In genomic region chr7:30193581-30194100, GRCm38 (mm10) we compare ENCODE assay signal across 8 mouse cellular contexts. TPM values are rescaled to one million over a fixed set of nuclear protein-coding genes. Genes with fewer than 3 reads are reported as not detected.
DNase-seq lines count a peak whose midpoint lies in the region; ATAC-seq and TF ChIP-seq lines count a peak whose summit lies in the region.

No protein-coding gene starts in this region.

- H3K27me3 ChIP-seq in C2C12 (ENCODE audit: control insufficient read depth, insufficient read depth, insufficient read length): no peaks in the 10 kb centered on the region
- H3K27me3 ChIP-seq in embryonic facial prominence, embryonic 12.5 days: no peaks in the 10 kb centered on the region
- H3K27me3 ChIP-seq in heart, embryonic 13.5 days (replicated peaks): no peaks in the 10 kb centered on the region
- H3K27me3 ChIP-seq in kidney, embryonic 16.5 days (ENCODE audit: insufficient read depth, low read length): no peaks in the 10 kb centered on the region
- no peaks in the 10 kb centered on the region for H3K27me3 ChIP-seq in liver, embryonic 15.5 days
- no peaks in the 10 kb centered on the region for H3K27me3 ChIP-seq in stomach, embryonic 14.5 days (ENCODE audit: control insufficient read depth, insufficient read depth, low read length)

- peaks cover 32% of the 10 kb centered on the region for H3K79me2 ChIP-seq in C2C12 (ENCODE audit: control insufficient read depth, insufficient read depth)

- DNase-seq in adrenal gland, postnatal 10 days: peak; percentile 89
- DNase-seq in neural tube, embryonic 10.5 days (ENCODE audit: extremely low spot score, low spot score): peak; percentile 85

- H3K4me1 ChIP-seq in embryonic facial prominence, embryonic 12.5 days: peaks cover 22% of the 10 kb centered on the region
- peaks cover 27% of the 10 kb centered on the region for H3K4me1 ChIP-seq in heart, embryonic 13.5 days
- H3K4me1 ChIP-seq in kidney, embryonic 16.5 days (ENCODE audit: insufficient read depth, low read length): peaks cover 27% of the 10 kb centered on the region
- H3K4me1 ChIP-seq in liver, embryonic 15.5 days (replicated peaks): peaks cover 44% of the 10 kb centered on the region
- H3K4me1 ChIP-seq in stomach, embryonic 14.5 days (ENCODE audit: control insufficient read depth, insufficient read depth, low read length): peaks cover 10% of the 10 kb centered on the region

- H3K9ac ChIP-seq in embryonic facial prominence, embryonic 12.5 days: peak overlapping the region; percentile 77
- H3K9ac ChIP-seq in heart, embryonic 13.5 days: peak overlapping the region; percentile 98
- H3K9ac ChIP-seq in kidney, embryonic 16.5 days (replicated peaks; ENCODE audit: low read length): peak overlapping the region; percentile 81
- peak overlapping the region; percentile 85 for H3K9ac ChIP-seq in liver, embryonic 15.5 days
- H3K9ac ChIP-seq in stomach, embryonic 14.5 days (replicated peaks; ENCODE audit: low read depth, low read length): peak overlapping the region; percentile 73

- peak overlapping the region; percentile 20 for H3ac ChIP-seq in C2C12 (ENCODE audit: control insufficient read depth, insufficient read length, low read depth)

- TF ChIP-seq CTCF in C2C12 (IDR thresholded peaks at IDR 0.05; ENCODE audit: control insufficient read depth, insufficient read depth, insufficient read length): no peak

- H3K27ac ChIP-seq in embryonic facial prominence, embryonic 12.5 days: peak overlapping the region; percentile 87
- H3K27ac ChIP-seq in heart, embryonic 13.5 days (replicated peaks): peak overlapping the region; percentile 93
- H3K27ac ChIP-seq in kidney, embryonic 16.5 days (ENCODE audit: low read length): peak overlapping the region; percentile 89
- H3K27ac ChIP-seq in liver, embryonic 15.5 days (replicated peaks): peak overlapping the region; percentile 87
- H3K27ac ChIP-seq in stomach, embryonic 14.5 days (ENCODE audit: low read length): peak overlapping the region; percentile 93

- H3K9me3 ChIP-seq in embryonic facial prominence, embryonic 12.5 days: no peaks in the 10 kb centered on the region
- no peaks in the 10 kb centered on the region for H3K9me3 ChIP-seq in heart, embryonic 13.5 days
- H3K9me3 ChIP-seq in kidney, embryonic 16.5 days (ENCODE audit: low read length): no peaks in the 10 kb centered on the region
- H3K9me3 ChIP-seq in liver, embryonic 15.5 days (replicated peaks): no peaks in the 10 kb centered on the region
- H3K9me3 ChIP-seq in stomach, embryonic 14.5 days (ENCODE audit: control insufficient read depth, low read depth, low read length): no peaks in the 10 kb centered on the region

- peaks cover 20% of the 10 kb centered on the region for H3K79me3 ChIP-seq in C2C12 (ENCODE audit: low read depth)

- peaks cover 30% of the 10 kb centered on the region for H3K36me3 ChIP-seq in C2C12 (ENCODE audit: control insufficient read depth, insufficient read depth)
- H3K36me3 ChIP-seq in embryonic facial prominence, embryonic 12.5 days: peaks cover 32% of the 10 kb centered on the region
- H3K36me3 ChIP-seq in heart, embryonic 13.5 days: peaks cover 40% of the 10 kb centered on the region
- peaks cover 28% of the 10 kb centered on the region for H3K36me3 ChIP-seq in kidney, embryonic 16.5 days (ENCODE audit: insufficient read depth, low read length)
- H3K36me3 ChIP-seq in liver, embryonic 15.5 days (replicated peaks): peaks cover 40% of the 10 kb centered on the region
- peaks cover 32% of the 10 kb centered on the region for H3K36me3 ChIP-seq in stomach, embryonic 14.5 days (ENCODE audit: control insufficient read depth, insufficient read depth, low read length)

- ATAC-seq in embryonic facial prominence, embryonic 12.5 days (ENCODE audit: insufficient number of reproducible peaks, insufficient read depth, low FRiP score, low TSS enrichment): peak; percentile 53; the same call in 1 of the 2 replicates
- peak; percentile 71 for ATAC-seq in heart, embryonic 13.5 days (ENCODE audit: extremely low read depth, insufficient number of reproducible peaks, low FRiP score, low TSS enrichment)
- ATAC-seq in kidney, embryonic 16.5 days (ENCODE audit: low FRiP score, low TSS enrichment): peak; percentile 61
- ATAC-seq in liver, embryonic 15.5 days (ENCODE audit: insufficient read depth): peak; percentile 74
- peak; percentile 54 for ATAC-seq in stomach, embryonic 14.5 days (ENCODE audit: insufficient number of reproducible peaks, insufficient read depth, low FRiP score, low read depth)

- peak overlapping the region; percentile 79 for H3K4me2 ChIP-seq in embryonic facial prominence, embryonic 12.5 days (replicated peaks)
- peak overlapping the region; percentile 93 for H3K4me2 ChIP-seq in heart, embryonic 13.5 days
- H3K4me2 ChIP-seq in kidney, embryonic 16.5 days (replicated peaks; ENCODE audit: low read depth, low read length): peak overlapping the region; percentile 65
- H3K4me2 ChIP-seq in liver, embryonic 15.5 days: peak overlapping the region; percentile 88
- H3K4me2 ChIP-seq in stomach, embryonic 14.5 days (replicated peaks; ENCODE audit: low read depth, low read length): peak overlapping the region; percentile 75

- 1% methylated on average over 24 of the region's 26 CpGs for WGBS in embryonic facial prominence, embryonic 12.5 days
- under 1% methylated on average over 20 of the region's 26 CpGs for WGBS in heart, embryonic 13.5 days
- WGBS in kidney, embryonic 16.5 days: under 1% methylated on average over 26 of the region's 26 CpGs
- WGBS in liver, embryonic 15.5 days (ENCODE audit: insufficient replicate concordance): 2% methylated on average over 26 of the region's 26 CpGs
- WGBS in stomach, embryonic 14.5 days: 2% methylated on average over 26 of the region's 26 CpGs

- H3K4me3 ChIP-seq in C2C12 (ENCODE audit: insufficient read depth, poor library complexity, severe bottlenecking): peak overlapping the region; percentile 79
- peak overlapping the region; percentile 76 for H3K4me3 ChIP-seq in embryonic facial prominence, embryonic 12.5 days
- peak overlapping the region; percentile 91 for H3K4me3 ChIP-seq in heart, embryonic 13.5 days
- peak overlapping the region; percentile 91 for H3K4me3 ChIP-seq in kidney, embryonic 16.5 days (ENCODE audit: low read length)
- peak overlapping the region; percentile 79 for H3K4me3 ChIP-seq in liver, embryonic 15.5 days (replicated peaks)
- peak overlapping the region; percentile 58 for H3K4me3 ChIP-seq in stomach, embryonic 14.5 days (ENCODE audit: low read depth, low read length)

TF ChIP-seq in C2C12, 6 proteins besides CTCF, POLR2A, EP300 and RAD21 (continues in another document):
- TF ChIP-seq CEBPB (IDR thresholded peaks at IDR 0.05; ENCODE audit: low read depth): no peak
- no peak for TF ChIP-seq MYOG (IDR thresholded peaks at IDR 0.05; ENCODE audit: control insufficient read depth, extremely low read depth, insufficient read length)

RNA-seq across cellular contexts. Expression of gene Capns1, which starts 5.0 kb away (rescaled TPM):
- polyA plus RNA-seq in C2C12 (2012; fragmentation: generic; extraction: Trizol): 588 TPM
- total RNA-seq in adrenal gland, postnatal 10 days (2021): 100 to 1,000 TPM; 444 to 475 TPM
- polyA plus RNA-seq in embryonic facial prominence, embryonic 12.5 days (2016; fragmentation: Nextera tagmentation; extraction: Ambion mirVana): 80.5 and 86.6 TPM in 2 replicates
- polyA plus RNA-seq in heart, embryonic 13.5 days (2015; fragmentation: Nextera tagmentation; extraction: Ambion mirVana): 76.8 and 81.8 TPM in 2 replicates
- 105 and 111 TPM in 2 replicates for polyA plus RNA-seq in kidney, embryonic 16.5 days (2015; fragmentation: Nextera tagmentation; extraction: Ambion mirVana)
- 36.2 and 40.8 TPM in 2 replicates for polyA plus RNA-seq in liver, embryonic 15.5 days (2015; fragmentation: Nextera tagmentation; extraction: Ambion mirVana)
- 95.8 and 99.8 TPM in 2 replicates for polyA plus RNA-seq in stomach, embryonic 14.5 days (2014; fragmentation: Nextera tagmentation; extraction: Ambion mirVana)

RNA-seq across cellular contexts. Expression of gene Cox7a1, which starts 9.7 kb away (rescaled TPM):
- 7.9 TPM for polyA plus RNA-seq in C2C12 (2012; fragmentation: generic; extraction: Trizol)
- total RNA-seq in adrenal gland, postnatal 10 days (2021): 1,000 to 10,000 TPM; 1,474 to 1,616 TPM
- polyA plus RNA-seq in embryonic facial prominence, embryonic 12.5 days (2016; fragmentation: Nextera tagmentation; extraction: Ambion mirVana): 4.2 and 4.7 TPM in 2 replicates
- polyA plus RNA-seq in heart, embryonic 13.5 days (2015; fragmentation: Nextera tagmentation; extraction: Ambion mirVana): 330 and 354 TPM in 2 replicates
- polyA plus RNA-seq in kidney, embryonic 16.5 days (2015; fragmentation: Nextera tagmentation; extraction: Ambion mirVana): 11.7 and 13.8 TPM in 2 replicates
- 5.6 and 7.7 TPM in 2 replicates for polyA plus RNA-seq in liver, embryonic 15.5 days (2015; fragmentation: Nextera tagmentation; extraction: Ambion mirVana)
- polyA plus RNA-seq in stomach, embryonic 14.5 days (2014; fragmentation: Nextera tagmentation; extraction: Ambion mirVana): 5.7 and 8.2 TPM in 2 replicates

RNA-seq across cellular contexts. Expression of gene Zfp146, which starts 24.1 kb away (rescaled TPM):
- polyA plus RNA-seq in C2C12 (2012; fragmentation: generic; extraction: Trizol): 15.8 TPM
- total RNA-seq in adrenal gland, postnatal 10 days (2021): 10 to 100 TPM; 57.4 to 65.2 TPM
- polyA plus RNA-seq in embryonic facial prominence, embryonic 12.5 days (2016; fragmentation: Nextera tagmentation; extraction: Ambion mirVana): 17.2 and 20.6 TPM in 2 replicates
- 8.6 and 9.5 TPM in 2 replicates for polyA plus RNA-seq in heart, embryonic 13.5 days (2015; fragmentation: Nextera tagmentation; extraction: Ambion mirVana)
- 12.6 and 15.6 TPM in 2 replicates for polyA plus RNA-seq in kidney, embryonic 16.5 days (2015; fragmentation: Nextera tagmentation; extraction: Ambion mirVana)
- polyA plus RNA-seq in liver, embryonic 15.5 days (2015; fragmentation: Nextera tagmentation; extraction: Ambion mirVana): 4.2 and 4.5 TPM in 2 replicates
- 19.6 and 22.3 TPM in 2 replicates for polyA plus RNA-seq in stomach, embryonic 14.5 days (2014; fragmentation: Nextera tagmentation; extraction: Ambion mirVana)

RNA-seq across cellular contexts. Expression of gene Polr2i, which starts 38.1 kb away (rescaled TPM):
- polyA plus RNA-seq in C2C12 (2012; fragmentation: generic; extraction: Trizol): 175 TPM
- 100 to 1,000 TPM; 103 to 108 TPM for total RNA-seq in adrenal gland, postnatal 10 days (2021)
- 161 and 181 TPM in 2 replicates for polyA plus RNA-seq in embryonic facial prominence, embryonic 12.5 days (2016; fragmentation: Nextera tagmentation; extraction: Ambion mirVana)
- polyA plus RNA-seq in heart, embryonic 13.5 days (2015; fragmentation: Nextera tagmentation; extraction: Ambion mirVana): 113 and 123 TPM in 2 replicates
- polyA plus RNA-seq in kidney, embryonic 16.5 days (2015; fragmentation: Nextera tagmentation; extraction: Ambion mirVana): 145 and 146 TPM in 2 replicates
- 43.3 and 44.4 TPM in 2 replicates for polyA plus RNA-seq in liver, embryonic 15.5 days (2015; fragmentation: Nextera tagmentation; extraction: Ambion mirVana)
- polyA plus RNA-seq in stomach, embryonic 14.5 days (2014; fragmentation: Nextera tagmentation; extraction: Ambion mirVana): 143 and 177 TPM in 2 replicates

RNA-seq across cellular contexts. Expression of gene Tbcb, which starts 38.4 kb away (rescaled TPM):
- 180 TPM for polyA plus RNA-seq in C2C12 (2012; fragmentation: generic; extraction: Trizol)
- total RNA-seq in adrenal gland, postnatal 10 days (2021): 10 to 100 TPM; 73.6 to 81.0 TPM
- 224 and 250 TPM in 2 replicates for polyA plus RNA-seq in embryonic facial prominence, embryonic 12.5 days (2016; fragmentation: Nextera tagmentation; extraction: Ambion mirVana)
- 145 and 170 TPM in 2 replicates for polyA plus RNA-seq in heart, embryonic 13.5 days (2015; fragmentation: Nextera tagmentation; extraction: Ambion mirVana)
- 180 and 206 TPM in 2 replicates for polyA plus RNA-seq in kidney, embryonic 16.5 days (2015; fragmentation: Nextera tagmentation; extraction: Ambion mirVana)
- 42.0 and 44.0 TPM in 2 replicates for polyA plus RNA-seq in liver, embryonic 15.5 days (2015; fragmentation: Nextera tagmentation; extraction: Ambion mirVana)
- 148 and 150 TPM in 2 replicates for polyA plus RNA-seq in stomach, embryonic 14.5 days (2014; fragmentation: Nextera tagmentation; extraction: Ambion mirVana)

Comparison
In these comparisons a context has a peak if more than half of its experiments do, and no peak if none do; other contexts are left out.
1. Peak in every context shown above with its lines: DNase-seq, ATAC-seq, H3K4me3 ChIP-seq and H3K27ac ChIP-seq.
2. RNA of gene Cox7a1, which starts 9.7 kb away (polyA plus RNA-seq): 330 to 354 TPM in heart, embryonic 13.5 days; 11.7 to 13.8 TPM in kidney, embryonic 16.5 days, 7.9 TPM in C2C12 (single experiment), 5.6 to 7.7 TPM in liver, embryonic 15.5 days, 5.7 to 8.2 TPM in stomach, embryonic 14.5 days and 4.2 to 4.7 TPM in embryonic facial prominence, embryonic 12.5 days; every median in the first group is over 10 times any median in the second.